Mouse (Mus musculus) heart, postnatal 0 days (tissue): Measurements from ENCODE around the gene Foxo6. TPM values are rescaled to one million over a fixed set of nuclear protein-coding genes. Genes with fewer than 3 reads are reported as not detected.

Experiments
- ATAC-seq: fragments of 200-750 bp; cut with Nextera tagmentation; 2 replicates; pipeline ENCODE4 v1.8.0; 2017; ENCODE audit warnings: low read depth, moderate number of reproducible peaks, moderate library complexity; ENCODE audit not compliant: insufficient read depth
- DNase-seq: peaks from one replicate; pipeline ENCODE4 v3.0.0-alpha.2; 2016; ENCODE audit warnings: low spot score
- H3K27ac ChIP-seq: fragments of 300-500 bp; sonication (generic); 2 replicates; pipeline ENCODE4 v1.5.1; 2014; ENCODE audit warnings: low read depth, mild to moderate bottlenecking
- H3K27me3 ChIP-seq: fragments of 300-500 bp; sonication (generic); 2 replicates; pipeline ENCODE4 v1.6.1; 2014; ENCODE audit warnings: low read length, mixed read lengths; ENCODE audit not compliant: control insufficient read depth, insufficient read depth
- H3K36me3 ChIP-seq: fragments of 300-500 bp; sonication (generic); replicated peaks from 2 replicates; pipeline ENCODE4 v1.6.1; 2014; ENCODE audit warnings: low read length, mixed read lengths; ENCODE audit not compliant: control insufficient read depth, insufficient read depth
- H3K4me1 ChIP-seq: fragments of 300-500 bp; sonication (generic); 2 replicates; pipeline ENCODE4 v1.6.1; 2014; ENCODE audit warnings: antibody characterized with exemption; ENCODE audit not compliant: control insufficient read depth, insufficient read depth
- H3K4me2 ChIP-seq: fragments of 300-500 bp; sonication (generic); 2 replicates; pipeline ENCODE4 v1.6.1; 2014; ENCODE audit warnings: low read depth, mild to moderate bottlenecking, low read length, moderate library complexity
- H3K4me3 ChIP-seq: fragments of 300-500 bp; sonication (generic); 2 replicates; pipeline ENCODE4 v1.5.1; 2014; ENCODE audit warnings: low read depth, low read length
- H3K9ac ChIP-seq: fragments of 300-500 bp; sonication (generic); replicated peaks from 2 replicates; pipeline ENCODE4 v1.6.1; 2014; ENCODE audit warnings: low read depth, low read length, mixed read lengths
- H3K9me3 ChIP-seq: fragments of 300-500 bp; sonication (generic); replicated peaks from 2 replicates; pipeline ENCODE4 v1.6.1; 2016; ENCODE audit warnings: low read length; ENCODE audit not compliant: control insufficient read depth
- CTCF ChIP-seq: IDR thresholded peaks from 2 replicates; pipeline ENCODE4 v1.5.1; 2016; ENCODE audit warnings: antibody characterized with exemption, control low read depth, low read depth
- EP300 ChIP-seq: IDR thresholded peaks from 2 replicates; pipeline ENCODE4 v1.6.1; 2016; ENCODE audit warnings: antibody characterized with exemption, low read depth
- WGBS: fragments of 180-500 bp; shearing (Covaris S2); extraction: QIAGEN DNeasy Blood & Tissue Kit; methylation state at CpG from one replicate; pipeline ENCODE4 v1.1.7; 2014; 5-methylcytosine and 5-hydroxymethylcytosine counted together
- polyA plus RNA-seq: library from polyadenylated mRNA; unstranded; fragments of >200 nt; fragmentation: Nextera tagmentation; extraction: Ambion mirVana; gene quantifications from 2 replicates; pipeline ENCODE4 v1.2.1, GENCODE M21; 2015
- total RNA-seq: library from RNA; depleted of rRNA; stranded (reverse); fragments of >200 nt; gene quantifications from 2 replicates; pipeline ENCODE4 v1.2.3, GENCODE M21; 2014; ENCODE audit warnings: low replicate concordance; rRNA removed

The Foxo6 gene
- total and polyA plus RNA-seq, 2 experiments from 2014 or later, result 0.38 to 1.8 TPM

DNA sequence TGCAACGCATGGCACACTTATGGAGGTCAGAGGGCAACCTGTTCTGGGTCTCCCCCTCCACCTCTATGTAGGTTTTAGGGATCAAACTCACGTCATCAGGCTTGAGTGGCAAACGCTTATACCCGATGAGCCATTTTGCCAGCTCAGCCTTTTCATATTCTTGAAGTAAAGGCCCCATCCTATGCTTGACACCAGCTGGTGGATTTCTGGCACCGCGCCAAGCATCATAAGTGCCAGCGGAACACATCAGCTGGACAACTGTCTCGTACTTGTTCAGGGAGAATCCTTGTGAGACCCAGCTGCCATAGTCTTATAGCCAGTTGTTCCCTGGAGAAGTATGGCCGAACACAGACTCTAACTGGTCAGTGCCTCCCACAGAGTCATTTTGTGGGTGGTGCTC, 68.3 kb downstream of the Foxo6 start:
- 64% methylated on average over 9 of the region's 9 CpGs for WGBS
- no peak overlapping the region for H3K4me2 ChIP-seq
- TF ChIP-seq EP300 (no peak), CTCF (no peak)
- no peak overlapping the region for H3K4me3 ChIP-seq
- H3K9ac ChIP-seq, result no peak overlapping the region
- no peaks in the 10 kb centered on the region for H3K9me3 ChIP-seq
- H3K4me1 ChIP-seq, result no peaks in the 10 kb centered on the region
- DNase-seq (no peak), ATAC-seq (no peak)
- H3K27ac ChIP-seq, result no peak overlapping the region
- no peaks in the 10 kb centered on the region for H3K36me3 ChIP-seq
- peaks cover 4% of the 10 kb centered on the region; the same call in 1 of the 2 replicates for H3K27me3 ChIP-seq

Other genes starting within 250 kb of the Foxo6 start
- gene AL607142.1, start 222.4 kb downstream of the Foxo6 start, total RNA-seq, result not detected in 2 replicates
- gene AL607142.1, start 222.4 kb downstream of the Foxo6 start, polyA plus RNA-seq, result not detected in 2 replicates
- gene Edn2, start 126.1 kb downstream of the Foxo6 start, total RNA-seq, result 1.5 TPM in 1 of 2 replicates, not detected in the other
- 0.10 and 0.20 TPM in 2 replicates for gene Edn2, start 126.1 kb downstream of the Foxo6 start, polyA plus RNA-seq
- 26.8 and 28.3 TPM in 2 replicates for gene Scmh1, start 117.9 kb upstream of the Foxo6 start, total RNA-seq
- gene Scmh1, start 117.9 kb upstream of the Foxo6 start, polyA plus RNA-seq, result 49.8 and 51.5 TPM in 2 replicates
- 0.15 TPM in 1 of 2 replicates, not detected in the other for gene Slfnl1, start 244.9 kb upstream of the Foxo6 start, total RNA-seq
- gene Slfnl1, start 244.9 kb upstream of the Foxo6 start, polyA plus RNA-seq, result 0.07 TPM in 1 of 2 replicates, not detected in the other